Mouse (Mus musculus) embryonic fibroblast, embryonic 13.5 days (primary cell): ENCODE measurements around the gene Cenpn. TPM values are rescaled to one million over a fixed set of nuclear protein-coding genes. Genes with fewer than 3 reads are reported as not detected.

ENCODE experiments used
- H3K27ac ChIP-seq: 2 replicates; pipeline ENCODE4 v1.5.1; 2012; ENCODE audit warnings: low read length, control low read depth, inconsistent platforms; ENCODE audit not compliant: insufficient read depth
- H3K4me1 ChIP-seq: 2 replicates; pipeline ENCODE4 v1.6.1; 2011; ENCODE audit warnings: low read length; ENCODE audit not compliant: control insufficient read depth, insufficient read depth
- H3K4me3 ChIP-seq: 2 replicates; pipeline ENCODE4 v1.5.1; 2011; ENCODE audit warnings: mild to moderate bottlenecking, control low read depth, low read length; ENCODE audit not compliant: insufficient read depth
- CTCF ChIP-seq: IDR thresholded peaks from 2 replicates; pipeline ENCODE4 v1.5.1; 2011; ENCODE audit warnings: mild to moderate bottlenecking, control low read depth, low read length, moderate library complexity, borderline replicate concordance; ENCODE audit not compliant: insufficient read depth
- POLR2A ChIP-seq: IDR thresholded peaks from 2 replicates; pipeline ENCODE4 v1.6.1; 2011; ENCODE audit warnings: low read depth, mild to moderate bottlenecking, control low read depth, low read length, moderate library complexity
- polyA plus RNA-seq: library from polyadenylated mRNA; stranded (reverse); fragments of >200 nt; gene quantifications from 2 replicates; pipeline ENCODE4 v1.2.4, GENCODE M21; 2011; ENCODE audit warnings: low read depth; ENCODE audit not compliant: missing spikeins, insufficient read length

Gene Cenpn
- polyA plus RNA-seq: 17.4 and 22.7 TPM in 2 replicates

DNA sequence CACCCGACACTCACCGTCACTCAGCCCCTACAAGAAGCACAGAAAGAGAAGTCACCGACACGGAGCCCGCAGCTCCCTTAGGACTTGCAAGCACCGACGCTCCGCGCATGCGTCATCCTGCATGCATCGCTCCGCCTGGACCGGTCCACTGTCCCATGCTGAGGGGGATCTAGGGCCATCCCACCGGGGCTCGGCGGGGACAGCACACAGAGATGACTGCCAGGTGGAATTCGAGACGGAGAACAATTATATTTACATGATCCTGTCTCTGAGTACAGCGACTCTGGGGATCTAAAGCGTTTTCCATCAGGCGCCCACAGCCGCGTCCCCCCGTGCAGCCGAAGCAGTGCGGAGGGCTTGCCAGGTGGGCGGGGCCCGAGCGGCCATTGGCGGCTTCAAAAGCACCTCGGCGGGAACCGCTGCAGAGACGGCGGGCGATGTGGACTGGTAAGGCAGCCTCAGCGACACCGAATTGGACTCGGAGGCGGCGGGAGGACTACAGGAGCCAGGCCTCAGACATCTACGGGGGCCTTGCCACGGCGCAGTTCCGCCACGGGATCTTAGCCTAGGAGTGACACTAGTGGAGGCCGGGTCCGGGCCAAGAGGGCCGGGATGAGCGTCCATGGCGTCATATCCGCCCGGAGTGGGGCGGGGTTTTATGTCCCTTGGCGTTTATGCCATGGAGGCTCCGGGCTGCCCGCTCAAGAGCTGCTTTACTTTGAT, at the start of gene Cenpn, which contains the start of gene Cmc2:
Gene Cenpn, plus strand, starts transcription at position 394 of the 723 bp plus-strand sequence.
Gene Cmc2, minus strand, starts transcription at position 119 of the 723 bp plus-strand sequence.
- H3K27ac ChIP-seq: peak within 1 kb of the TSS; percentile 16; the same call in 1 of the 2 replicates
- no peaks in the 10 kb centered on the region; the same call in 1 of the 2 replicates for H3K4me1 ChIP-seq
- TF ChIP-seq CTCF (no peak), POLR2A (peak; percentile 98)
- H3K4me3 ChIP-seq: peak within 1 kb of the TSS; percentile 70

DNA sequence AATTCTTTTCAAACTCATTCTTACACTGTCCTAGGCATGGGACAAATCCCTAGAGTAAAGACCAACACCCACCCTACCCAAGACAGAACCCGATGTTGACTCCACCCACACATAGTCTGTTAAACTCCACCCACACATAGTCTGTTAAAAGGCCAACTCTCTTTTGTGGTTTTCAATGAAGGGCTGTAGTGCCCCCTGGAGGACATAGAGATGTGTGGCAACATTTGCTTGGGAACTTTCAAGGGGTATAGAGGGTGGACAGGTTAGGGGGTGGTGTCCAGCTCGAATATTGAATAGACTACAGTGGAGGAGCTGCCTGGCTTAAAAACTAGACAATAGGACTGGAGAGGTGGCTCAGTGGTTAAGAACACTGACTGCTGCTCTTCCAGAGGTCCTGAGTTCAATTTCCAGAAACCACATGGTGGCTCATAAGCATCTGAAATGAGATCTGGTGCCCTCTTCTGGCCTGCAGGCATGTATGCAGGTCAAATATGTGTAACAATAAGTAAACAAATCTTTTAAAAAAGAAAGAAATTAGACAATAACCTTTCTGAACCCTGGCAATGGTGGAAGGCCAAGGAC, 48.7 kb upstream of the Cenpn start:
- Histone ChIP-seq H3K27ac (no peak overlapping the region), H3K4me1 (no peaks in the 10 kb centered on the region), H3K4me3 (no peak overlapping the region)
- TF ChIP-seq CTCF (no peak), POLR2A (no peak)

DNA sequence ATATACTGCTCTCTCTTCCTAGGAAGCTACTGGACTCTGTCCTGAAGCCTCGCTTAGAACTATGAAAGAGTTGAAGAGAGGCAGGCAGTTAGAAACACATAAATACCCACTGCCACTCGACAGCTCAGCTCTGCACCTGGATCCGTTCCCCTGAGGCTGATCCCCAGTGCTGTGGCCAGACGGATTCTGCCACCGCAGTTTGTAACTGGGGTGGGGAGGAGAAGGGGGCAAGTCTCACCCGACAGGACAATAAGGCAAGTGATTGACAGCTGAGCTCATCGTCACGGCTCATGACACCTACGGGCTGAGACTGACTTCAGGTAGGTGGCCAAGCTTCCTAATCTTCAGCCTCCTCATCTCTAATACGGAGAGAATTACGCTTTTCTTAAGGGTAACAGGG, 47.9 kb upstream of the Cenpn start:
- no peak overlapping the region for H3K27ac ChIP-seq
- no peak for TF ChIP-seq POLR2A
- no peak for TF ChIP-seq CTCF
- no peaks in the 10 kb centered on the region for H3K4me1 ChIP-seq
- H3K4me3 ChIP-seq: no peak overlapping the region

- Histone ChIP-seq H3K4me3 (no peak overlapping the region), H3K27ac (no peak overlapping the region), H3K4me1 (no peaks in the 10 kb centered on the region)
- TF ChIP-seq POLR2A: no peak
- no peak for TF ChIP-seq CTCF
Observed at GRCm38 (mm10) chr8:116873986-116874385, 47.5 kb upstream of the Cenpn start.

DNA sequence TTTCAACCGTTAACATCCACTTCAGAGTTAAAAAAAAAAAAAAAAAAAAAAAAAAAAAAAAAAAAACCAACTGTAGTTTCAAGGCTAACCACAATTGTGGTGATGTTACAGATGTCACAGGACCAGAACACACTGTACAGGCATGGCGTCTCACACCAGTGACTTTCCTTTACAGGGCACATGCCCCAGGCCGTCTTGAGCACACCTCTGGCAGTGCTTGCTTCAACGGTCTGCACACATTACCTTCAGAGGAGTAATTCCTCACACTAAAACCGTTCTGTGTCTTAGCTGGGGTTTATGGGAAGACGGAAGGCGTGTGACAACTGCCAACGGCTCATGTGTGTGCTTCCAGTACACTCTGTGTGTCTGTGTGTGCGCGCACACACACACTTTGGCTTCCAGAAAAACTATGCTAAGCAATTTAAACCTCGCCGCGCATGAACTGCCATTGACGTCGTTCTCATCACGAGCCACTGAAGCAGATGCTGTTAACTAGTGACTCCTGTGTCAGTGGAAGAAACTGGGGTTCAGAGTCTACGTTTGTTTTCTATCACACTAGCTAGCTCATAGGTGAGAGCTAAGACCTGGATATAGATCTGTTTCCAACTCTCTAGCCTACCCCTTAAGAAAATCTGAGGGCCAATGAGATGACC, 45.6 kb upstream of the Cenpn start:
- no peak for TF ChIP-seq CTCF
- TF ChIP-seq POLR2A: no peak
- no peak overlapping the region for H3K4me3 ChIP-seq

DNA sequence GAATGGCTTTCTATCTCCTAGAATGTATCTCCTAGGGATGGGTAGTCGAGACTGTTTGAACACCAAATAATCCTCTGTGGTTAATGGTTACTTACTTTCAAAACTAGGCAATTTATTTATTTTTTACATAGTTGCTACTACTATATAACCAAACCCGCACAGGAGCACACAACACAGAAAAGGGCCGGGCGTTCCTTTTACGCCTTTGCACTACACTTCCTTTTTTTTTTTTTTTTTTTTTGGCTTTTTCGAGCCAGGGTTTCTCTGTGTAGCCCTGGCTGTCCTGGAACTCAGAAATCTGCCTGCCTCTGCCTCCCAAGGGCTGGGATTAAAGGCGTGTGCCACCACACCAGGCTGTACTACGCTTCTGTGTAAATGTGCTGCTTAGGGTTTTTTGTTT, 40.1 kb upstream of the Cenpn start:
- no peak overlapping the region for H3K27ac ChIP-seq
- TF ChIP-seq POLR2A (no peak), CTCF (no peak)
- no peaks in the 10 kb centered on the region for H3K4me1 ChIP-seq
- no peak overlapping the region for H3K4me3 ChIP-seq

More for the DNA sequence above, 45.6 kb upstream of the Cenpn start:
- Histone ChIP-seq H3K27ac (no peak overlapping the region), H3K4me1 (no peaks in the 10 kb centered on the region)

- no peak for TF ChIP-seq POLR2A
- Histone ChIP-seq H3K4me3 (no peak overlapping the region), H3K27ac (no peak overlapping the region), H3K4me1 (no peaks in the 10 kb centered on the region)
Observed at GRCm38 (mm10) chr8:116887813-116888212, 33.7 kb upstream of the Cenpn start.

- TF ChIP-seq POLR2A (no peak), CTCF (no peak)
- no peak overlapping the region for H3K4me3 ChIP-seq
- no peaks in the 10 kb centered on the region for H3K4me1 ChIP-seq
- H3K27ac ChIP-seq: no peak overlapping the region
Observed at GRCm38 (mm10) chr8:116891446-116891845, 30.1 kb upstream of the Cenpn start.

GRCm38 (mm10) chr8:116892130-116892529, 29.4 kb upstream of the Cenpn start:
- no peak overlapping the region for H3K27ac ChIP-seq
- TF ChIP-seq CTCF: no peak
- no peak for TF ChIP-seq POLR2A
- H3K4me1 ChIP-seq: no peaks in the 10 kb centered on the region
- H3K4me3 ChIP-seq: no peak overlapping the region

- no peak overlapping the region for H3K27ac ChIP-seq
- no peak overlapping the region for H3K4me3 ChIP-seq
- TF ChIP-seq POLR2A (no peak), CTCF (no peak)
- H3K4me1 ChIP-seq: no peaks in the 10 kb centered on the region
Observed at GRCm38 (mm10) chr8:116892636-116893035, 28.9 kb upstream of the Cenpn start.
